Comparison of ENCODE assay signal across 9 mouse cellular contexts in the genomic region with DNA sequence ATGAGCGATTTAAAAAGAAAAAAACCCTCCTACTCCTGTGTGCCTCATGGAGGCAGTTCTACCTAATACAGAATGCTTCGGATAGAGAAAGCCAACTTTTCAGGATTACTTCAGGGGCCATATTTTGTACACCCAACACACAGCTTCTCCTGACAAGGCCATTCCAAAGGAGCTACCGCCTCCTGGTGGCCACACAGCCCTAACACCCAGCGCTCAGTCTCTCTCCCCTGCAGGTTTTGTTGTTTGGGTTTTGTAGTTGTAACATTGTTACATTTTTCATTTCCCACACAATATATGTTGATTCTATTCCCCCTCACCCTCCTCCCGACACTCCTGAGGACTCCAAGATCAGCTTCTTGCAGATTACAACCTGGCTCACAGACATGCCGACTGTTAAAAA. TPM values are rescaled to one million over a fixed set of nuclear protein-coding genes. Genes with fewer than 3 reads are reported as not detected.
DNase-seq lines count a peak whose midpoint lies in the region; ATAC-seq and TF ChIP-seq lines count a peak whose summit lies in the region.
"Had no signal": no experiment of that assay in that cellular context is flagged by ENCODE, and none has a peak within 500 bp of the region (broad histone marks: within the 10 kb centered on the region; RNA-seq: fewer than 3 reads in every experiment).

No protein-coding gene starts in this region.

- WGBS in forebrain, postnatal 0 days = 25% methylated on average over 6 of the region's 6 CpGs
- 26% methylated on average over 6 of the region's 6 CpGs for WGBS in forebrain, embryonic 15.5 days
- WGBS in liver, adult 2 months = 48% methylated on average over 6 of the region's 6 CpGs
- 23% methylated on average over 6 of the region's 6 CpGs for WGBS in liver, embryonic 12.5 days (ENCODE audit: insufficient replicate concordance)

- ATAC-seq in forebrain, postnatal 0 days = no peak
- no peak for ATAC-seq in forebrain, embryonic 15.5 days (replicated peaks)
- no peak for ATAC-seq in liver, embryonic 12.5 days

- no peaks in the 10 kb centered on the region; the same call in none of the 2 replicates for H3K4me1 ChIP-seq in forebrain, postnatal 0 days (ENCODE audit: insufficient read depth)
- H3K4me1 ChIP-seq in forebrain, embryonic 15.5 days = peaks cover 22% of the 10 kb centered on the region
- H3K4me1 ChIP-seq in liver, adult 2 months (ENCODE audit: control insufficient read depth, insufficient read depth, low read length) = peaks cover 8% of the 10 kb centered on the region
- H3K4me1 ChIP-seq in liver, embryonic 12.5 days = peaks cover 22% of the 10 kb centered on the region

- peak; percentile 80 for DNase-seq in forebrain, postnatal 0 days
- peak; percentile 13 for DNase-seq in liver, adult 2 months (ENCODE audit: extremely low read depth, low read depth, low spot score)
- DNase-seq in R1 (ENCODE audit: low read depth, low spot score) = peak; percentile 66
- DNase-seq in gastrocnemius, postnatal 14 days = peak; percentile 54
- DNase-seq in naive thymus-derived CD4-positive, alpha-beta T cell, adult 2 months (ENCODE audit: low read depth) = peak; percentile 64
- no peak for DNase-seq in yolk sac, embryonic 10.5 days (ENCODE audit: low spot score)

- intact Hi-C loops in gastrocnemius, postnatal 14 days (cut with DNase I; ENCODE audit: low total_unique reads) = no loop called here

- no peak overlapping the region for H3K27ac ChIP-seq in forebrain, postnatal 0 days (ENCODE audit: low read depth, low read length)
- no peak overlapping the region for H3K27ac ChIP-seq in forebrain, embryonic 15.5 days (replicated peaks)
- H3K27ac ChIP-seq in liver, adult 2 months (replicated peaks; ENCODE audit: insufficient read depth, low read depth, low read length) = no peak overlapping the region
- no peak overlapping the region for H3K27ac ChIP-seq in liver, embryonic 12.5 days

- no peak overlapping the region for H3K4me2 ChIP-seq in forebrain, postnatal 0 days (ENCODE audit: low read depth)
- no peak overlapping the region for H3K4me2 ChIP-seq in forebrain, embryonic 15.5 days (replicated peaks)
- H3K4me2 ChIP-seq in liver, embryonic 12.5 days = no peak overlapping the region

- H3K36me3 ChIP-seq in forebrain, postnatal 0 days (ENCODE audit: insufficient read depth) = no peaks in the 10 kb centered on the region
- no peaks in the 10 kb centered on the region for H3K36me3 ChIP-seq in forebrain, embryonic 15.5 days
- no peaks in the 10 kb centered on the region for H3K36me3 ChIP-seq in liver, adult 2 months (ENCODE audit: control insufficient read depth, insufficient read depth, low read length)
- peaks cover 2% of the 10 kb centered on the region for H3K36me3 ChIP-seq in liver, embryonic 12.5 days

- H3K79me2 ChIP-seq in liver, adult 2 months (ENCODE audit: control insufficient read depth, insufficient read depth, low read length) = 0 out of 2 replicates have a peak, but pooled peaks cover 5% of the 10 kb centered on the region

- TF ChIP-seq POLR2A in liver, adult 2 months (IDR thresholded peaks at IDR 0.05; ENCODE audit: extremely low read depth, insufficient read depth, low read length) = no peak

- peak; percentile 88 for TF ChIP-seq CTCF in forebrain, postnatal 0 days (IDR thresholded peaks at IDR 0.05; ENCODE audit: low read depth)
- TF ChIP-seq CTCF in liver, adult 2 months (IDR thresholded peaks at IDR 0.05; ENCODE audit: low read depth, low read length) = peak; percentile 81

- H3K9me3 ChIP-seq in forebrain, postnatal 0 days (ENCODE audit: low read length) = no peaks in the 10 kb centered on the region
- H3K9me3 ChIP-seq in forebrain, embryonic 15.5 days = no peaks in the 10 kb centered on the region
- no peaks in the 10 kb centered on the region for H3K9me3 ChIP-seq in liver, embryonic 12.5 days (replicated peaks)

- H3K27me3 ChIP-seq in forebrain, postnatal 0 days (ENCODE audit: insufficient read depth, low read length) = no peaks in the 10 kb centered on the region
- H3K27me3 ChIP-seq in forebrain, embryonic 15.5 days = no peaks in the 10 kb centered on the region
- H3K27me3 ChIP-seq in liver, adult 2 months (ENCODE audit: control insufficient read depth, insufficient read depth, low read length) = no peaks in the 10 kb centered on the region
- H3K27me3 ChIP-seq in liver, embryonic 12.5 days (replicated peaks) = peaks cover 2% of the 10 kb centered on the region

- H3K9ac ChIP-seq in forebrain, postnatal 0 days = no peak overlapping the region
- no peak overlapping the region for H3K9ac ChIP-seq in forebrain, embryonic 15.5 days (replicated peaks)
- H3K9ac ChIP-seq in liver, adult 2 months (ENCODE audit: low read depth, low read length) = no peak overlapping the region
- no peak overlapping the region for H3K9ac ChIP-seq in liver, embryonic 12.5 days

- H3K4me3 ChIP-seq in forebrain, postnatal 0 days (ENCODE audit: low read depth, low read length) = no peak overlapping the region
- no peak overlapping the region for H3K4me3 ChIP-seq in forebrain, embryonic 15.5 days
- no peak overlapping the region for H3K4me3 ChIP-seq in liver, adult 2 months (ENCODE audit: insufficient read depth, low read depth, low read length)
- no peak overlapping the region for H3K4me3 ChIP-seq in liver, embryonic 12.5 days

RNA-seq across cellular contexts. Expression of a gene that starts 3.4 kb away (rescaled TPM):
- 9.2 TPM in 2 replicates for total RNA-seq in forebrain, postnatal 0 days (2014; rRNA removed)
- polyA plus RNA-seq in forebrain, postnatal 0 days (2015; fragmentation: Nextera tagmentation; extraction: Ambion mirVana) = 6.9 and 8.0 TPM in 2 replicates
- polyA plus RNA-seq in forebrain, embryonic 15.5 days (2015; fragmentation: Nextera tagmentation; extraction: Ambion mirVana) = 7.8 and 9.0 TPM in 2 replicates
- total RNA-seq in liver, adult 2 months (2014; rRNA removed) = 2.5 and 2.6 TPM in 2 replicates
- 6.6 and 7.2 TPM in 2 replicates for polyA plus RNA-seq in liver, adult 2 months (2012; rRNA removed)
- 2.9 and 3.3 TPM in 2 replicates for polyA plus RNA-seq in liver, embryonic 12.5 days (2016; fragmentation: Nextera tagmentation; extraction: Ambion mirVana)
- 1 to 10 TPM; 4.9 TPM for total RNA-seq in gastrocnemius, postnatal 14 days (2021)

RNA-seq across cellular contexts. Expression of a gene that starts 7.6 kb away (rescaled TPM):
- not detected in 2 replicates for total RNA-seq in forebrain, postnatal 0 days (2014; rRNA removed)
- polyA plus RNA-seq in forebrain, postnatal 0 days (2015; fragmentation: Nextera tagmentation; extraction: Ambion mirVana) = not detected in 2 replicates
- polyA plus RNA-seq in forebrain, embryonic 15.5 days (2015; fragmentation: Nextera tagmentation; extraction: Ambion mirVana) = not detected in 2 replicates
- total RNA-seq in liver, adult 2 months (2014; rRNA removed) = not detected in 2 replicates
- polyA plus RNA-seq in liver, adult 2 months (2012; rRNA removed) = not detected in 2 replicates
- polyA plus RNA-seq in liver, embryonic 12.5 days (2016; fragmentation: Nextera tagmentation; extraction: Ambion mirVana) = not detected in 2 replicates
- total RNA-seq in gastrocnemius, postnatal 14 days (2021) = not detected
- total RNA-seq: hematopoietic stem cell, adult 5-6 weeks had no signal

RNA-seq across cellular contexts. Expression of a gene that starts 40.1 kb away (rescaled TPM):
- total RNA-seq in forebrain, postnatal 0 days (2014; rRNA removed) = 47.4 and 54.0 TPM in 2 replicates
- polyA plus RNA-seq in forebrain, postnatal 0 days (2015; fragmentation: Nextera tagmentation; extraction: Ambion mirVana) = 21.6 and 28.5 TPM in 2 replicates
- 57.6 and 58.7 TPM in 2 replicates for polyA plus RNA-seq in forebrain, embryonic 15.5 days (2015; fragmentation: Nextera tagmentation; extraction: Ambion mirVana)
- 6.0 and 7.7 TPM in 2 replicates for total RNA-seq in liver, adult 2 months (2014; rRNA removed)
- 6.3 and 9.0 TPM in 2 replicates for polyA plus RNA-seq in liver, adult 2 months (2012; rRNA removed)
- polyA plus RNA-seq in liver, embryonic 12.5 days (2016; fragmentation: Nextera tagmentation; extraction: Ambion mirVana) = 39.9 and 40.4 TPM in 2 replicates
- total RNA-seq in gastrocnemius, postnatal 14 days (2021) = 1 to 10 TPM; 6.5 to 6.9 TPM

RNA-seq across cellular contexts. Expression of a gene that starts 40.4 kb away (rescaled TPM):
- total RNA-seq in forebrain, postnatal 0 days (2014; rRNA removed) = 67.2 and 88.2 TPM in 2 replicates
- 98.9 and 119 TPM in 2 replicates for polyA plus RNA-seq in forebrain, postnatal 0 days (2015; fragmentation: Nextera tagmentation; extraction: Ambion mirVana)
- 87.4 and 94.1 TPM in 2 replicates for polyA plus RNA-seq in forebrain, embryonic 15.5 days (2015; fragmentation: Nextera tagmentation; extraction: Ambion mirVana)
- total RNA-seq in liver, adult 2 months (2014; rRNA removed) = 121 and 133 TPM in 2 replicates
- 104 and 121 TPM in 2 replicates for polyA plus RNA-seq in liver, adult 2 months (2012; rRNA removed)
- 109 and 112 TPM in 2 replicates for polyA plus RNA-seq in liver, embryonic 12.5 days (2016; fragmentation: Nextera tagmentation; extraction: Ambion mirVana)
- total RNA-seq in gastrocnemius, postnatal 14 days (2021) = 100 to 1,000 TPM in 1 of 2 experiments, 10 to 100 TPM in 1; 92.5 to 102 TPM
